Mouse (Mus musculus): Measurements from ENCODE around the gene 2410131K14Rik. TPM values are rescaled to one million over a fixed set of nuclear protein-coding genes. Genes with fewer than 3 reads are reported as not detected.

The 2410131K14Rik gene
- total and polyA plus RNA-seq, 3 experiments: 4.0 to 4.3 TPM; not detected in 1

- no peak for DNase-seq (ENCODE audit: low read depth, low spot score)
- H3K4me3 ChIP-seq (ENCODE audit: control insufficient read depth in 1 of 2, insufficient read depth in 1 of 2, low read depth in 2 of 2, low read length in 2 of 2): no peak overlapping the region
- TF ChIP-seq E2F4 (IDR thresholded peaks at IDR 0.05; ENCODE audit: borderline replicate concordance, low read depth, low read length) (no peak), ZMIZ1 (IDR thresholded peaks at IDR 0.05; ENCODE audit: low read depth, low read length) (no peak)
- H3K36me3 ChIP-seq (ENCODE audit: control insufficient read depth in 1 of 2, insufficient read depth in 2 of 2, low read length in 2 of 2): no peaks in the 10 kb centered on the region
- no peak overlapping the region for H3K9ac ChIP-seq (ENCODE audit: control insufficient read depth, low read depth, low read length, poor library complexity, severe bottlenecking)
- no peaks in the 10 kb centered on the region for H3K79me2 ChIP-seq (ENCODE audit: control insufficient read depth, insufficient read depth, low read length, poor library complexity)
- no peaks in the 10 kb centered on the region for H3K9me3 ChIP-seq (replicated peaks; ENCODE audit: insufficient read depth, low read length)
- no peaks in the 10 kb centered on the region for H3K4me1 ChIP-seq (ENCODE audit: control insufficient read depth in 1 of 2, insufficient read depth in 2 of 2, low read length in 2 of 2)
- no peak overlapping the region for H3K27ac ChIP-seq (ENCODE audit: control insufficient read depth, low read depth, low read length)
- H3K27me3 ChIP-seq (ENCODE audit: control insufficient read depth in 1 of 2, insufficient read depth in 2 of 2, low read length in 2 of 2): no peaks in the 10 kb centered on the region
Observed at GRCm38 (mm10) chr5:118223142-118223757, 21.8 kb upstream of the 2410131K14Rik start.

- H3K79me2 ChIP-seq (ENCODE audit: control insufficient read depth, insufficient read depth, low read length, poor library complexity): no peaks in the 10 kb centered on the region
- H3K9ac ChIP-seq (ENCODE audit: control insufficient read depth, low read depth, low read length, poor library complexity, severe bottlenecking): no peak overlapping the region
- no peaks in the 10 kb centered on the region for H3K36me3 ChIP-seq (ENCODE audit: control insufficient read depth in 1 of 2, insufficient read depth in 2 of 2, low read length in 2 of 2)
- no peak overlapping the region for H3K27ac ChIP-seq (ENCODE audit: control insufficient read depth, low read depth, low read length)
- H3K4me3 ChIP-seq (ENCODE audit: control insufficient read depth in 1 of 2, insufficient read depth in 1 of 2, low read depth in 2 of 2, low read length in 2 of 2): no peak overlapping the region
- H3K4me1 ChIP-seq (ENCODE audit: control insufficient read depth in 1 of 2, insufficient read depth in 2 of 2, low read length in 2 of 2): no peaks in the 10 kb centered on the region
- DNase-seq (ENCODE audit: low read depth, low spot score): no peak
- no peak for TF ChIP-seq NELFE (IDR thresholded peaks at IDR 0.05; ENCODE audit: low read depth, low read length)
- TF ChIP-seq TCF12 (IDR thresholded peaks at IDR 0.05; ENCODE audit: low read depth, low read length): no peak
- TF ChIP-seq POLR2A (IDR thresholded peaks at IDR 0.05; ENCODE audit: control insufficient read depth in 1 of 2, insufficient read depth in 1 of 2, low read depth in 1 of 2, low read length in 2 of 2, poor library complexity in 1 of 2): no peak
- no peak for TF ChIP-seq MAX (IDR thresholded peaks at IDR 0.05; ENCODE audit: low read length)
- TF ChIP-seq GATA1 (IDR thresholded peaks at IDR 0.05; ENCODE audit: low read depth, low read length): no peak
- no peak for TF ChIP-seq BHLHE40 (IDR thresholded peaks at IDR 0.05; ENCODE audit: borderline replicate concordance, low read depth, low read length)
- no peak for TF ChIP-seq UBTF (IDR thresholded peaks at IDR 0.05; ENCODE audit: borderline replicate concordance, insufficient read depth, low read depth, low read length)
- TF ChIP-seq MXI1 (IDR thresholded peaks at IDR 0.05; ENCODE audit: low read depth, low read length): no peak
- TF ChIP-seq ZC3H11A (IDR thresholded peaks at IDR 0.05; ENCODE audit: low read depth, low read length): no peak
- H3K27me3 ChIP-seq (ENCODE audit: control insufficient read depth in 1 of 2, insufficient read depth in 2 of 2, low read length in 2 of 2): no peaks in the 10 kb centered on the region
- H3K9me3 ChIP-seq (replicated peaks; ENCODE audit: insufficient read depth, low read length): no peaks in the 10 kb centered on the region
Observed at GRCm38 (mm10) chr5:118230071-118230611, 14.9 kb upstream of the 2410131K14Rik start.

- Histone ChIP-seq H3K9me3 (replicated peaks; ENCODE audit: insufficient read depth, low read length) (no peaks in the 10 kb centered on the region), H3K79me2 (ENCODE audit: control insufficient read depth, insufficient read depth, low read length, poor library complexity) (no peaks in the 10 kb centered on the region), H3K27ac (ENCODE audit: control insufficient read depth, low read depth, low read length) (no peak overlapping the region), H3K9ac (ENCODE audit: control insufficient read depth, low read depth, low read length, poor library complexity, severe bottlenecking) (no peak overlapping the region), H3K27me3 (ENCODE audit: control insufficient read depth in 1 of 2, insufficient read depth in 2 of 2, low read length in 2 of 2) (no peaks in the 10 kb centered on the region), H3K4me1 (ENCODE audit: control insufficient read depth in 1 of 2, insufficient read depth in 2 of 2, low read length in 2 of 2) (no peaks in the 10 kb centered on the region), H3K4me3 (ENCODE audit: control insufficient read depth in 1 of 2, insufficient read depth in 1 of 2, low read depth in 2 of 2, low read length in 2 of 2) (no peak overlapping the region), H3K36me3 (ENCODE audit: control insufficient read depth in 1 of 2, insufficient read depth in 2 of 2, low read length in 2 of 2) (no peaks in the 10 kb centered on the region)
- no peak for DNase-seq (ENCODE audit: low read depth, low spot score)
- TF ChIP-seq MYB (IDR thresholded peaks at IDR 0.05; ENCODE audit: low read depth, low read length) (no peak), JUND (IDR thresholded peaks at IDR 0.05; ENCODE audit: low read depth, low read length) (no peak), SMC3 (IDR thresholded peaks at IDR 0.05; ENCODE audit: low read depth, low read length) (no peak), CTCF (IDR thresholded peaks at IDR 0.05 in 2 of 3, conservative IDR thresholded peaks at IDR 0.05 in 1 of 3; ENCODE audit: control insufficient read depth in 1 of 3, insufficient read depth in 1 of 3, low read depth in 2 of 3, low read length in 3 of 3, poor library complexity in 1 of 3, severe bottlenecking in 1 of 3) (no peak), MEF2A (IDR thresholded peaks at IDR 0.05; ENCODE audit: extremely low read depth, insufficient replicate concordance, low read depth, low read length, poor library complexity, severe bottlenecking) (no peak), MAZ (IDR thresholded peaks at IDR 0.05; ENCODE audit: low read depth, low read length) (no peak), TAL1 (IDR thresholded peaks at IDR 0.05; ENCODE audit: low read length) (no peak), UBTF (IDR thresholded peaks at IDR 0.05; ENCODE audit: borderline replicate concordance, insufficient read depth, low read depth, low read length) (no peak), MXI1 (IDR thresholded peaks at IDR 0.05; ENCODE audit: low read depth, low read length) (no peak), ZC3H11A (IDR thresholded peaks at IDR 0.05; ENCODE audit: low read depth, low read length) (no peak), GATA1 (IDR thresholded peaks at IDR 0.05; ENCODE audit: low read depth, low read length) (no peak), CHD1 (IDR thresholded peaks at IDR 0.05; ENCODE audit: low read depth, low read length) (no peak), RCOR1 (IDR thresholded peaks at IDR 0.05; ENCODE audit: low read depth, low read length) (no peak), NRF1 (IDR thresholded peaks at IDR 0.05; ENCODE audit: insufficient read depth, low read depth, low read length, poor library complexity, severe bottlenecking) (no peak), NELFE (IDR thresholded peaks at IDR 0.05; ENCODE audit: low read depth, low read length) (no peak), TCF12 (IDR thresholded peaks at IDR 0.05; ENCODE audit: low read depth, low read length) (no peak), GABPA (IDR thresholded peaks at IDR 0.05; ENCODE audit: low read depth, low read length) (no peak), USF2 (IDR thresholded peaks at IDR 0.05; ENCODE audit: borderline replicate concordance in 1 of 2, insufficient read depth in 1 of 2, low read depth in 1 of 2, low read length in 2 of 2) (no peak), POLR2AphosphoS2 (IDR thresholded peaks at IDR 0.05; ENCODE audit: low read length) (no peak)
Observed at GRCm38 (mm10) chr5:118236891-118237290, 8.1 kb upstream of the 2410131K14Rik start.
